Mouse (Mus musculus) hindbrain, embryonic 16.5 days (tissue): Measurements from ENCODE around the gene Gif. TPM values are rescaled to one million over a fixed set of nuclear protein-coding genes. Genes with fewer than 3 reads are reported as not detected.

ENCODE experiments used
- ATAC-seq: fragments of 200-750 bp; cut with Nextera tagmentation; 2 replicates; pipeline ENCODE4 v1.8.0; 2017; ENCODE audit warnings: moderate TSS enrichment, moderate library complexity
- H3K27ac ChIP-seq: fragments of 300-500 bp; sonication (generic); 2 replicates; pipeline ENCODE4 v1.5.1; 2014; ENCODE audit warnings: low read depth, mild to moderate bottlenecking, control low read depth, low read length, moderate library complexity
- H3K27me3 ChIP-seq: fragments of 300-500 bp; sonication (generic); replicated peaks from 2 replicates; pipeline ENCODE4 v1.6.1; 2014; ENCODE audit warnings: low read length; ENCODE audit not compliant: control insufficient read depth, insufficient read depth
- H3K36me3 ChIP-seq: fragments of 300-500 bp; sonication (generic); 2 replicates; pipeline ENCODE4 v1.6.1; 2014; ENCODE audit warnings: mild to moderate bottlenecking, low read length, moderate library complexity, mixed read lengths; ENCODE audit not compliant: control insufficient read depth, insufficient read depth
- H3K4me1 ChIP-seq: fragments of 300-500 bp; sonication (generic); 2 replicates; pipeline ENCODE4 v1.6.1; 2014; ENCODE audit warnings: low read depth, low read length; ENCODE audit not compliant: control insufficient read depth, insufficient read depth
- H3K4me2 ChIP-seq: fragments of 300-500 bp; sonication (generic); 2 replicates; pipeline ENCODE4 v1.6.1; 2014; ENCODE audit warnings: mild to moderate bottlenecking, low read length, control low read depth, moderate library complexity
- H3K4me3 ChIP-seq: fragments of 300-500 bp; sonication (generic); 2 replicates; pipeline ENCODE4 v1.5.1; 2014; ENCODE audit warnings: mild to moderate bottlenecking, low read length, control low read depth, moderate library complexity
- H3K9ac ChIP-seq: fragments of 300-500 bp; sonication (generic); 2 replicates; pipeline ENCODE4 v1.6.1; 2014; ENCODE audit warnings: low read depth, mild to moderate bottlenecking, control low read depth, low read length, moderate library complexity
- H3K9me3 ChIP-seq: fragments of 300-500 bp; sonication (generic); 2 replicates; pipeline ENCODE4 v1.6.1; 2014; ENCODE audit warnings: mild to moderate bottlenecking, low read length, moderate library complexity; ENCODE audit not compliant: control insufficient read depth
- WGBS: fragments of 180-500 bp; shearing (Covaris S2); extraction: QIAGEN DNeasy Blood & Tissue Kit; methylation state at CpG from one replicate; pipeline ENCODE4 v1.1.7; 2014; 5-methylcytosine and 5-hydroxymethylcytosine counted together
- polyA plus RNA-seq: library from polyadenylated mRNA; unstranded; fragments of >200 nt; fragmentation: Nextera tagmentation; extraction: Ambion mirVana; gene quantifications from 2 replicates; pipeline ENCODE4 v1.2.1, GENCODE M21; 2015

Gif gene
- polyA plus RNA-seq, 1 experiment from 2014 or later: not detected

GRCm38 (mm10) chr19:11787826-11788225 is 40.5 kb downstream of the Gif start:
- Histone ChIP-seq H3K4me3 (no peak overlapping the region), H3K9ac (no peak overlapping the region), H3K4me1 (no peaks in the 10 kb centered on the region), H3K27me3 (no peaks in the 10 kb centered on the region), H3K4me2 (no peak overlapping the region), H3K27ac (no peak overlapping the region), H3K36me3 (peaks cover 12% of the 10 kb centered on the region), H3K9me3 (no peaks in the 10 kb centered on the region)
- ATAC-seq: no peak
- WGBS: 93% methylated on average over 6 of the region's 6 CpGs

GRCm38 (mm10) chr19:11788876-11789275 is 41.5 kb downstream of the Gif start:
- no peak overlapping the region for H3K4me3 ChIP-seq
- WGBS: 94% methylated on average over 6 of the region's 6 CpGs
- no peaks in the 10 kb centered on the region for H3K9me3 ChIP-seq
- H3K4me2 ChIP-seq: no peak overlapping the region
- no peaks in the 10 kb centered on the region for H3K27me3 ChIP-seq
- H3K36me3 ChIP-seq: peaks cover 10% of the 10 kb centered on the region
- H3K9ac ChIP-seq: no peak overlapping the region
- no peaks in the 10 kb centered on the region for H3K4me1 ChIP-seq
- no peak overlapping the region for H3K27ac ChIP-seq
- no peak for ATAC-seq

- Histone ChIP-seq H3K9ac (no peak overlapping the region), H3K27ac (no peak overlapping the region), H3K9me3 (no peaks in the 10 kb centered on the region), H3K27me3 (no peaks in the 10 kb centered on the region), H3K36me3 (peaks cover 5% of the 10 kb centered on the region; the same call in 1 of the 2 replicates), H3K4me2 (no peak overlapping the region), H3K4me1 (no peaks in the 10 kb centered on the region), H3K4me3 (no peak overlapping the region)
- no peak for ATAC-seq
- WGBS: 69% methylated on average over 5 of the region's 5 CpGs
Observed at GRCm38 (mm10) chr19:11791825-11792224, 44.5 kb downstream of the Gif start.

- WGBS: 84% methylated on average over 2 of the region's 2 CpGs
- H3K27ac ChIP-seq: no peak overlapping the region
- no peak overlapping the region for H3K4me3 ChIP-seq
- no peak overlapping the region for H3K9ac ChIP-seq
- H3K4me2 ChIP-seq: no peak overlapping the region
- no peaks in the 10 kb centered on the region for H3K9me3 ChIP-seq
- H3K4me1 ChIP-seq: no peaks in the 10 kb centered on the region
- no peaks in the 10 kb centered on the region for H3K27me3 ChIP-seq
- H3K36me3 ChIP-seq: peaks cover 5% of the 10 kb centered on the region; the same call in 1 of the 2 replicates
- no peak for ATAC-seq
Observed at GRCm38 (mm10) chr19:11793741-11794359, 46.5 kb downstream of the Gif start.

GRCm38 (mm10) chr19:11794447-11794846 is 47.1 kb downstream of the Gif start:
- no peak for ATAC-seq
- H3K9me3 ChIP-seq: no peaks in the 10 kb centered on the region
- no peak overlapping the region for H3K9ac ChIP-seq
- peaks cover under 1% of the 10 kb centered on the region; the same call in 1 of the 2 replicates for H3K36me3 ChIP-seq
- H3K4me1 ChIP-seq: no peaks in the 10 kb centered on the region
- no peak overlapping the region for H3K4me2 ChIP-seq
- 91% methylated on average over 6 of the region's 6 CpGs for WGBS
- no peak overlapping the region for H3K4me3 ChIP-seq
- H3K27me3 ChIP-seq: no peaks in the 10 kb centered on the region
- no peak overlapping the region for H3K27ac ChIP-seq

GRCm38 (mm10) chr19:11800531-11801315 is 53.4 kb downstream of the Gif start:
- no peak overlapping the region for H3K9ac ChIP-seq
- 78% methylated on average over 8 of the region's 8 CpGs for WGBS
- ATAC-seq: no peak
- H3K4me2 ChIP-seq: no peak overlapping the region
- no peaks in the 10 kb centered on the region for H3K4me1 ChIP-seq
- H3K9me3 ChIP-seq: no peaks in the 10 kb centered on the region
- no peaks in the 10 kb centered on the region for H3K36me3 ChIP-seq
- no peak overlapping the region for H3K27ac ChIP-seq
- no peak overlapping the region for H3K4me3 ChIP-seq
- no peaks in the 10 kb centered on the region for H3K27me3 ChIP-seq

GRCm38 (mm10) chr19:11804423-11804822 is 57.1 kb downstream of the Gif start:
- Histone ChIP-seq H3K4me2 (no peak overlapping the region), H3K4me1 (no peaks in the 10 kb centered on the region), H3K27ac (no peak overlapping the region), H3K36me3 (no peaks in the 10 kb centered on the region), H3K9ac (no peak overlapping the region), H3K27me3 (no peaks in the 10 kb centered on the region), H3K9me3 (no peaks in the 10 kb centered on the region), H3K4me3 (no peak overlapping the region)
- 62% methylated on average over 1 of the region's 1 CpGs for WGBS
- ATAC-seq: no peak

- Histone ChIP-seq H3K27ac (no peak overlapping the region), H3K4me2 (no peak overlapping the region), H3K9me3 (no peaks in the 10 kb centered on the region), H3K4me3 (no peak overlapping the region), H3K9ac (no peak overlapping the region), H3K36me3 (no peaks in the 10 kb centered on the region), H3K27me3 (no peaks in the 10 kb centered on the region), H3K4me1 (peaks cover 6% of the 10 kb centered on the region)
- WGBS: 61% methylated on average over 2 of the region's 2 CpGs
- no peak for ATAC-seq
Observed at GRCm38 (mm10) chr19:11807251-11807650, 59.9 kb downstream of the Gif start.

- no peak for ATAC-seq
- WGBS: 30% methylated on average over 6 of the region's 6 CpGs
- Histone ChIP-seq H3K4me1 (peaks cover 7% of the 10 kb centered on the region), H3K36me3 (no peaks in the 10 kb centered on the region), H3K27me3 (no peaks in the 10 kb centered on the region), H3K4me2 (no peak overlapping the region), H3K9me3 (no peaks in the 10 kb centered on the region), H3K9ac (no peak overlapping the region), H3K27ac (no peak overlapping the region), H3K4me3 (no peak overlapping the region)
Observed at GRCm38 (mm10) chr19:11807822-11808221, 60.5 kb downstream of the Gif start.
